Mouse (Mus musculus) stomach, postnatal 0 days (tissue): ENCODE results near the gene Caprin2. TPM values are rescaled to one million over a fixed set of nuclear protein-coding genes. Genes with fewer than 3 reads are reported as not detected.

Experiments used
- ATAC-seq: fragments of 200-750 bp; cut with Nextera tagmentation; 2 replicates; pipeline ENCODE4 v1.8.0; 2017; ENCODE audit not compliant: low FRiP score, low TSS enrichment
- DNase-seq: peaks from one replicate; pipeline ENCODE4 v3.0.0-alpha.2; 2016; ENCODE audit warnings: low spot score
- H3K27ac ChIP-seq: fragments of 300-500 bp; sonication (generic); replicated peaks from 2 replicates; pipeline ENCODE4 v1.5.1; 2014; ENCODE audit warnings: mild to moderate bottlenecking, control low read depth
- H3K27me3 ChIP-seq: fragments of 300-500 bp; sonication (generic); 2 replicates; pipeline ENCODE4 v1.6.1; 2014; ENCODE audit warnings: low read length; ENCODE audit not compliant: control insufficient read depth, insufficient read depth
- H3K36me3 ChIP-seq: fragments of 300-500 bp; sonication (generic); 2 replicates; pipeline ENCODE4 v1.6.1; 2014; ENCODE audit warnings: low read length, mixed read lengths; ENCODE audit not compliant: control insufficient read depth, insufficient read depth
- H3K4me1 ChIP-seq: fragments of 300-500 bp; sonication (generic); replicated peaks from 2 replicates; pipeline ENCODE4 v1.6.1; 2014; ENCODE audit warnings: antibody characterized with exemption; ENCODE audit not compliant: control insufficient read depth, insufficient read depth
- H3K4me2 ChIP-seq: fragments of 300-500 bp; sonication (generic); replicated peaks from 2 replicates; pipeline ENCODE4 v1.6.1; 2014; ENCODE audit warnings: low read depth, mild to moderate bottlenecking, control low read depth, moderate library complexity
- H3K4me3 ChIP-seq: fragments of 300-500 bp; sonication (generic); 2 replicates; pipeline ENCODE4 v1.5.1; 2014; ENCODE audit warnings: low read depth, low read length, control low read depth
- H3K9ac ChIP-seq: fragments of 300-500 bp; sonication (generic); 2 replicates; pipeline ENCODE4 v1.6.1; 2014; ENCODE audit warnings: mild to moderate bottlenecking, low read length, control low read depth, mixed read lengths
- H3K9me3 ChIP-seq: fragments of 300-500 bp; sonication (generic); 2 replicates; pipeline ENCODE4 v1.6.1; 2016; ENCODE audit warnings: low read length; ENCODE audit not compliant: control insufficient read depth
- CTCF ChIP-seq: IDR thresholded peaks from 2 replicates; pipeline ENCODE4 v1.5.1; 2016; ENCODE audit warnings: antibody characterized with exemption, low read depth, mild to moderate bottlenecking, moderate library complexity
- EP300 ChIP-seq: optimal IDR thresholded peaks from 2 replicates; pipeline ENCODE3; 2016; ENCODE audit warnings: antibody characterized with exemption
- WGBS: fragments of 180-500 bp; shearing (Covaris S2); extraction: QIAGEN DNeasy Blood & Tissue Kit; methylation state at CpG from one replicate; pipeline ENCODE4 v1.1.7; 2014; 5-methylcytosine and 5-hydroxymethylcytosine counted together
- polyA plus RNA-seq: library from polyadenylated mRNA; unstranded; fragments of >200 nt; fragmentation: Nextera tagmentation; extraction: Ambion mirVana; gene quantifications from 2 replicates; pipeline ENCODE4 v1.2.1, GENCODE M21; 2015

Caprin2 gene
- polyA plus RNA-seq, 1 experiment from 2014 or later: 4.0 TPM

DNA sequence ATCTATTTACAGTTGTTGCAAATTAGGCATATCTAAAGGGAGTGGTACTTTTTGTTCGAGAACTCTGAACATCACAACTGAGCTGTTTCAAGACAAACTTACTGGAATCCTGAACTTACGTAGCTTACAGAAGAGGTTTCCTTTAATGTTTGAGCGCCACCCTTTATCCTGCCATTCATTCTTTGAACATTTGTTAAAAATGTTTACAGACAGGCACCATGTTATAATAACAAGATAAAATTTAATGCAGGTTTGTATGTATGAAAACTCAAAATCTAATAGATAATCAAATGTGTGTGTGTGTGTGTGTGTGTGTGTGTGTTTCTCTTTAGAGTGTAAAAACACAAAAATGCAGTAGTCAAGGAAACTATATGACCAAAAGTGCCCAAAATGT, 64.3 kb downstream of the Caprin2 start:
- peak; percentile 2 for TF ChIP-seq EP300
- no peak for TF ChIP-seq CTCF
- WGBS: 24% methylated on average over 3 of the region's 3 CpGs
- peak overlapping the region; percentile 79 for H3K4me2 ChIP-seq
- no peak for ATAC-seq
- no peaks in the 10 kb centered on the region for H3K36me3 ChIP-seq
- H3K9me3 ChIP-seq: no peaks in the 10 kb centered on the region
- H3K27me3 ChIP-seq: no peaks in the 10 kb centered on the region
- peak overlapping the region; percentile 75; the same call in 1 of the 2 replicates for H3K9ac ChIP-seq
- peak overlapping the region; percentile 87 for H3K4me3 ChIP-seq
- no peak for DNase-seq
- H3K4me1 ChIP-seq: no peaks in the 10 kb centered on the region
- no peak overlapping the region for H3K27ac ChIP-seq

DNA sequence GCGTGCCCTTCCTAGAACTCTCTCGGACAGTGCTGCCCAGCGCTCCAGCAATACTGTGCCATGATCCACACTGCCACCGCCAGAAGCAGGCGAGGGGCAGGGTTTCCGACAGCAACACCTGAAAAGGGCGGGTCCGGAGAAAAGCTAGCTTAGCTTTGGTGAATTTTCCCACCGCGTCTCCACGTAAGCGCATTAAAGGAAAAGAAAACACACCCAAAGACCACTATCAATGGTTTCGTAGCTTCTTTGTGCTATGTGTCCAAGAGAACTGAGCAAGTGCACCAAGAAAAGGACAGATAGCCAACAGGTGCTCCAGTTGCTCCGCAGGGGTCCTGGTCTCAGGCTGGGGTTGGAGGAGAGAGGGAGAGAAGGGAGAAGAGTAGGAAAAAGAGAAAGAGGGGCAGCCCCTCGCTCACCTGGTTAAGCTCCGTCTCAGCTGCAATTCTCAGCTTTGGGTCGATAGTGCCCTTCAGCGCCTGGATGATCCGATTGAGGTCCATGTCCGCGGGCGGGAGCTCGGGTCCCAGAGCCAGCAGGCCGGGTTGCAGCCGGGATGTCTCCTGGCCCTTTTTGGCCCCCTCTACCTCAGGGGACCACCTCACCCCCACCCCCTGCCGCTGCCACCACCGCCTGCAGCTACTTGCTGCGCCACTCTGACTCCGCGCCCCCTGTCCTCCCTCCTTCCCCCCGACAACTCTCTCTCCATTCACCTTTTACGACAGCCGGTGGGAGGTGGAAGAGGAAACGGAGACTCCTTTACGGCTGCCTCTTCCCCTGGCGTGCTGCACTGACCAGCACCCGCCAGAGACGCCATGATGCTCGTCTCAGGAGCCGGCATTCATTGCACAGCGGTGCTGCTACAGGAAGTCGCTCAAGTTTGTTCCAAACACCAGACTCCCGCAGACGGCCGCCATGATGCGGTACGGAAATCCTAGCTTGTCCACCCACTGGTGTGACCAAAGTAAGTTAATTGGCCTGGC, 65.0 kb downstream of the Caprin2 start, which contains the start of gene Ipo8:
TSS of gene Ipo8 (minus strand) at position 720 of the 980 bp plus-strand sequence.
- H3K27me3 ChIP-seq: no peaks in the 10 kb centered on the region
- no peaks in the 10 kb centered on the region for H3K9me3 ChIP-seq
- TF ChIP-seq EP300 (peak; percentile 17), CTCF (peak; percentile 32; the same call in 1 of the 2 replicates)
- peak; percentile 99 for ATAC-seq
- H3K36me3 ChIP-seq: no peaks in the 10 kb centered on the region
- peak within 1 kb of the TSS; percentile 79 for H3K4me2 ChIP-seq
- peak within 1 kb of the TSS; percentile 74; the same call in 1 of the 2 replicates for H3K27ac ChIP-seq
- peak within 1 kb of the TSS; percentile 75 for H3K9ac ChIP-seq
- H3K4me1 ChIP-seq: no peaks in the 10 kb centered on the region
- WGBS: 1% methylated on average over 47 of the region's 47 CpGs
- peak; percentile 92 for DNase-seq
- H3K4me3 ChIP-seq: peak within 1 kb of the TSS; percentile 87

DNA sequence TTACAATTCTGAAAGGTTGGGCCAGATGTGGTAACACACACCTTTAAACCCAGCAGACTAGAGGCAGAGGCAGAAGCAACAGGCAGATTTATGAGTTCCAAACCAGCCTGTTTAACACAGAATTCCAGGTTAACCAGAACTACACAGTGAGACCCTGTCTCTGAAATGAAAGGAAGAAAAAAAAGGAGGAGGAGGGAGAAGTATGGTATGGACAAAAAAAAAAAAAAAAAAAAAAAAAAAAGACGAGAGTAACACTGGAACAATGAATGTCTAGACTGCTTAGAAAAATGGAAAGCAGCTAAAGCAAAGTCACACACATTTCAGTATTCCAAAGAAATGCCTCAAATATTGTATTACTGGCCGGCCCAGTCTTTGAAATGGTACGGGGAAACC, 65.7 kb downstream of the Caprin2 start:
- TF ChIP-seq CTCF: no peak
- no peak for TF ChIP-seq EP300
- DNase-seq: no peak
- WGBS: 2% methylated on average over 3 of the region's 3 CpGs

DNA sequence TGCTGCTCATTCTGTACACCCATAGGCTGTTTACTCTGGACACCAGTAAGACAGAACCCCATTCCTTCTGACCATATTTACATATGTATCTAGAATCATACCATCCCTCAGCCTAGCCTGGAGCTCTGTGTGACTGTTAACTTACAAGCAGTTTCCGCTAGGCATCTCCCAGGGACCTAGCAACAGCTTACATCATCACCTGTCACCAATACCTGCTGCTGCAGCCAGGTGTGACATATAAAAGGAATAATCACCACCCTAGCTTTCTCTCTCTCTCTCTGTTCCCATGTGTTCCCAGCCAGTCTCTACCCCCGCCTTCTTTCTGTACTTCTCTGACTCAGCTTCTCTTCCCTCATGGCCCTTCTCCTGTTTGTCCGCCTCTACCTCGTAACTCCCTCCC, 69.9 kb downstream of the Caprin2 start:
- no peak overlapping the region for H3K27ac ChIP-seq

More for the DNA sequence above, 65.7 kb downstream of the Caprin2 start:
- Histone ChIP-seq H3K4me1 (no peaks in the 10 kb centered on the region), H3K4me3 (peak overlapping the region; percentile 87), H3K36me3 (no peaks in the 10 kb centered on the region), H3K9ac (peak overlapping the region; percentile 75), H3K27me3 (no peaks in the 10 kb centered on the region), H3K9me3 (no peaks in the 10 kb centered on the region), H3K4me2 (peak overlapping the region; percentile 79), H3K27ac (no peak overlapping the region)
- ATAC-seq: no peak

DNA sequence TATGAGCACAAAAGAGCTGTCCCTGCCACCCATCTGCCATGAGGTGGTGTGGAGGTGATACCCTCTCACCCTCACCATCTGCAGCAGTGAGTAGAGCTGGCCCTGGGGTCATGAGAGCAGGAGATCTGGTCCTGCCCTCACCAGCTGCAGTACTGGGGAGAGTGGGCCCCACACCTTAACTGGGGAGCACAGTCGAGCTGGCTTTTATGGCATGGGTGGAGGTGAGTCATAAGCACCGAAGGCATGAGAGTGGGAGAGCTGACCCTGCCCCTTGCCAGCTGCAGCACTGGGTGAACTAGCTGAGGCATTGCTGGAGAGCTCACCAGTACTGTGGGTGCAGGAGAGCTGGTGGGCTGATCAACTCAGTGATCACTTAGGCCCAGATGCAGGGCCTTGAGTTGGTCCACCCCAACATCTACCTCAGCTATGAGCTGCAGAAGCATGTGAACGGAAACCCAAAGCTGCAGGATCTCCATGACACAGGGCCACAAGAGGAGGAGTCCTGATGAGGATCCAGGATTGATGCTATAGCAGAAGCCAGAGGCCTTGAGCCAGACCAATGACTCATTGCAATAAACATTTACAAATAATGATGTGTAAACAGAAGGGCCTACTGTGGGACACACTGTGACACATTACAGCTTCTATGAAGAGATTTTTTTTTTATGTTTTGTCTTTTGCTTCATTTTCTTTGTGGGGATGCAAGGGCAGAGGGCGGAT, 77.3 kb downstream of the Caprin2 start:
- H3K9ac ChIP-seq: no peak overlapping the region
- H3K9me3 ChIP-seq: no peaks in the 10 kb centered on the region
- TF ChIP-seq EP300 (no peak), CTCF (no peak)
- H3K4me2 ChIP-seq: no peak overlapping the region
- peaks cover 2% of the 10 kb centered on the region for H3K36me3 ChIP-seq
- DNase-seq: no peak
- 76% methylated on average over 4 of the region's 4 CpGs for WGBS
- no peak overlapping the region for H3K27ac ChIP-seq
- no peak overlapping the region for H3K4me3 ChIP-seq
- no peaks in the 10 kb centered on the region for H3K4me1 ChIP-seq
- ATAC-seq: no peak
- H3K27me3 ChIP-seq: no peaks in the 10 kb centered on the region

More for the DNA sequence above, 69.9 kb downstream of the Caprin2 start:
- Histone ChIP-seq H3K4me2 (no peak overlapping the region), H3K4me3 (no peak overlapping the region), H3K9me3 (no peaks in the 10 kb centered on the region), H3K9ac (no peak overlapping the region), H3K27me3 (no peaks in the 10 kb centered on the region), H3K4me1 (no peaks in the 10 kb centered on the region), H3K36me3 (no peaks in the 10 kb centered on the region; the same call in 1 of the 2 replicates)
- DNase-seq (peak; percentile 51), ATAC-seq (peak; percentile 84)
- 65% methylated on average over 4 of the region's 4 CpGs for WGBS
- TF ChIP-seq CTCF (peak; percentile 9; the same call in 1 of the 2 replicates), EP300 (no peak)
